Mouse (Mus musculus): ENCODE measurements around the gene Mrm2.

DNA sequence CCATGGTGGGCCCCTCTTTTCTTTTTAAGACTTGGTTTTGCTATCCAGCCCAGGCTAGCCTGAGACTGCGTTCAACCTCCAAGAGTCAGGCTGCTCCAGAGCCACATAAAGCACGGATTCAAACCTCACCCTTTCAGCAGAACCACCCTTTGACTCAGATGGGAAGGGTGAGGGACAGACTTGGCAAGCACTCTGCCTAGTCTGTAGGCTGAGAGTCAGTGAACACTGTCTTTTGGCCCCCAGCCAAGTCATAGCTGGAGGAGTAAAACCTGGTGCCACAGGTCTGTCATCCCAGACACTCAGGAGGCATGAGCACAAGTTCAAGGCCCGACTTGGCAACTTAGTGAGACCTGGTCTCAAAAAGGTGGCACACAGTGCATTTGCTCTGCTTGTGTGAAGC is 15.0 kb downstream of the Mrm2 start:
- TF ChIP-seq CTCF (IDR thresholded peaks at IDR 0.05; ENCODE audit: low read depth) (no peak), EP300 (IDR thresholded peaks at IDR 0.05; ENCODE audit: low read depth) (no peak)
